Mouse (Mus musculus) bone marrow, adult 2 months (tissue): ENCODE data around the gene Uchl1.

Experiments used
- CTCF ChIP-seq: fragments of 200-500 bp; IDR thresholded peaks from 2 replicates; pipeline ENCODE4 v1.5.1; 2011; ENCODE audit warnings: low read length, control low read depth; ENCODE audit not compliant: control insufficient read depth, insufficient read depth
- POLR2A ChIP-seq: fragments of 200-500 bp; IDR thresholded peaks from 2 replicates; pipeline ENCODE4 v1.6.1; 2011; ENCODE audit warnings: low read depth, mild to moderate bottlenecking, control low read depth, low read length, borderline replicate concordance; ENCODE audit not compliant: control insufficient read depth

- TF ChIP-seq POLR2A (no peak), CTCF (no peak)
These were observed 28.4 kb upstream of the Uchl1 start for GRCm38 (mm10) chr5:66647504-66647903.
